Mouse (Mus musculus): ENCODE measurements at regions not wholly inside any gene's neighbourhood (a gene's known extent, or its start where the extent isn't known, plus 50 kb on each side); places are given as distances from the start of the nearest gene placed in this dataset.

DNA sequence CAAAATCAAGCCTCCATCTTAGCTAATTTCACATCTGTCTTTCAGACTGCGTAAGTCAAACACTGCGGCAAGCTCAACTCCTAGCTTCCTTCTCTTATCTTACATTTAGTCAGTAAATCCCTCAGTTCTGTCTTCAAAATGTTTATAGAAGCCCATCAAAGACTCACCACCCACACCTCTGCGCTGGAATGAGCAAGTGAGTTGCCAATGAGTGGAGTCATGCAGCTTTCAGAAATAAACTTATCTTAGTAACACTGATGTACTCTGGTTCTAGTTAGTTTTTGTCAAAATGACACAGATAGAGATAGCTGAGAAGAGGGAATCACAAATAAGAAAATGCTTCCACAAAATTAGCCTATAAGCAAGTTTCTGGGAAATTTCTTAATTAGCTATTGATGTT lies 280.7 kb upstream of the Prkd1 start:
- TF ChIP-seq POLR2A (IDR thresholded peaks at IDR 0.05; ENCODE audit: control insufficient read depth in 1 of 2, insufficient read depth in 1 of 2, low read depth in 1 of 2, low read length in 2 of 2, poor library complexity in 1 of 2): no peak
- no peak for TF ChIP-seq ZC3H11A (IDR thresholded peaks at IDR 0.05; ENCODE audit: low read depth, low read length)
- no peak for TF ChIP-seq CTCF (IDR thresholded peaks at IDR 0.05 in 2 of 3, conservative IDR thresholded peaks at IDR 0.05 in 1 of 3; ENCODE audit: control insufficient read depth in 1 of 3, insufficient read depth in 1 of 3, low read depth in 2 of 3, low read length in 3 of 3, poor library complexity in 1 of 3, severe bottlenecking in 1 of 3)
- TF ChIP-seq MAX (IDR thresholded peaks at IDR 0.05; ENCODE audit: low read length): no peak
- TF ChIP-seq E2F4 (IDR thresholded peaks at IDR 0.05; ENCODE audit: borderline replicate concordance, low read depth, low read length): no peak
- TF ChIP-seq POLR2AphosphoS2 (IDR thresholded peaks at IDR 0.05; ENCODE audit: low read length): no peak
- TF ChIP-seq EP300 (IDR thresholded peaks at IDR 0.05; ENCODE audit: low read depth in 1 of 2, low read length in 2 of 2): no peak
- TF ChIP-seq BHLHE40 (IDR thresholded peaks at IDR 0.05; ENCODE audit: borderline replicate concordance, low read depth, low read length): no peak

All from MEL (cell line).